Mouse (Mus musculus): ENCODE measurements around the gene Ak2.
A peak's percentile ranks its signal among the peaks of the same experiment; 100 is the strongest.

DNA sequence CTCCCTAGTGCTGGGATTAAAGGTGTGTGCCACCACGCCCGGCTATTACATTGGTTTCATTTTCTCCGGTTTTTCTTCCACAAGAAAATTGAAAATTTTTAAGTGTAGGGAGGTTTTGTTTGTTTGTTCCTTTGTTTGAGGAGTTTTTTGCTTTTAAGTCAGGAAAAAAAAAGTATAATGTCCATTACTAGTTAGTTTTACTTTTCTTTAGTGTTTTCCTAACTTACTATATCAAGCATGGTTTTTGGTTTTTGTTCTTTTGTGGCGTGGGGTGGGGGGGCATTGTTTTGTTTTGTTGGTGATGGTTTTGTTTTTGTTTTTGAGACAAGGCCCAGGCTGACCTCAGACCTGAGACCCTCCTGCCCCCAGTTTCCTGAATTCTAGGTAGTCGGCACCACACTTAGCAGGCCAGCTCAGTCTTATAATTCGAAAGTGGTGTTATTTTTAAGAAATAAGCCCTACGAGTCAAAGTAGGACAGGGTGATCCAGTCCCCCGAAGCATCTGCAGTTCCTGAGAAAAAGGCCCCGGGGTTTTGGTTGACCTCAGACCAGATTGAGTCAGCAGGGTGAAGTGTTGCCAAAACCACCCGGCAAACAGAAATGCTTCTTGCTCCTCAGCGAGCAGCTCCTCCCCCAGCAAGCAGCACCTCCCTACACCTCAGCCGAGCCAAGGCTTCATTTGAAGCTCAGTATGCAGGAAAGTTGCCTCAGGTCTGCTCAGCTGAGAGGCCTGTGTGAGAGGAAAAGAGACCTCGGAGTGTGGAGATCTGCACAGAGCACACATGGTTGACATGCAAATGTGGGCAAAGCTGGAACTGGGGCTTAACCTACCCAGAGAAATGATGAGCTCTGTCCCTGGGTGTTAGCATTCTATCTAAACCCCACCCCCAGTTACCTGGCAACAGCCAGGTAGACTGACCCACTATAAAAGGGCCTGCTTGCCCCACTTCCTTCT is 43.2 kb downstream of the Ak2 start:
- TF ChIP-seq CTCF (IDR thresholded peaks at IDR 0.05; ENCODE audit: borderline replicate concordance, insufficient read depth, low read length) (no peak), POLR2A (IDR thresholded peaks at IDR 0.05; ENCODE audit: low read depth, low read length) (peak; percentile 64)
